Mouse (Mus musculus) CH12.LX (cell line): Measurements from ENCODE around the gene Zdhhc1. TPM values are rescaled to one million over a fixed set of nuclear protein-coding genes. Genes with fewer than 3 reads are reported as not detected.

Source experiments
- DNase-seq: peaks from one replicate; pipeline ENCODE4 v3.0.0-alpha.2; 2013; ENCODE audit errors: extremely low read depth
- H3K27ac ChIP-seq: 2 replicates; pipeline ENCODE4 v1.5.1; 2012; ENCODE audit warnings: low read depth, mild to moderate bottlenecking, control low read depth, moderate library complexity; ENCODE audit not compliant: insufficient read depth
- H3K27me3 ChIP-seq: replicated peaks from 2 replicates; pipeline ENCODE3; 2012; ENCODE audit warnings: inconsistent platforms
- H3K36me3 ChIP-seq, 2 experiments: replicated peaks in 1 of 2; 2 replicates each; pipeline versions ENCODE3 to v1.6.1; 2012; ENCODE audit warnings: inconsistent platforms in 1 of 2, low read length in 1 of 2, mild to moderate bottlenecking in 1 of 2, mixed read lengths in 1 of 2, moderate library complexity in 1 of 2; ENCODE audit not compliant: control insufficient read depth in 1 of 2, insufficient read depth in 1 of 2
- H3K4me1 ChIP-seq, 2 experiments: 2 replicates each; pipeline ENCODE4 v1.6.1; 2012; ENCODE audit warnings: inconsistent platforms in 1 of 2, moderate library complexity in 1 of 2; ENCODE audit not compliant: insufficient read depth in 2 of 2, control insufficient read depth in 1 of 2
- H3K4me2 ChIP-seq: 2 replicates; pipeline ENCODE4 v1.6.1; 2012; ENCODE audit warnings: low read depth, mild to moderate bottlenecking, control low read depth; ENCODE audit not compliant: poor library complexity, insufficient read depth, severe bottlenecking
- H3K4me3 ChIP-seq, 3 experiments: fragments of 150-350 bp in 1 of 3; sonication (generic) in 1 of 3; replicated peaks in 1 of 3; 2 replicates each; pipeline versions ENCODE3 to v1.5.1; 2011 to 2012; ENCODE audit warnings: low read depth in 2 of 3, low read length in 2 of 3, mild to moderate bottlenecking in 2 of 3, moderate library complexity in 2 of 3, control low read depth in 1 of 3, improper control_type of control experiment in 1 of 3, inconsistent platforms in 1 of 3, mixed read lengths in 1 of 3; ENCODE audit not compliant: poor library complexity in 1 of 3
- H3K79me2 ChIP-seq: replicated peaks from 2 replicates; pipeline ENCODE4 v1.6.1; 2012; ENCODE audit warnings: mild to moderate bottlenecking, moderate library complexity; ENCODE audit not compliant: control insufficient read depth, poor library complexity, insufficient read depth, severe bottlenecking; ENCODE audit errors: extremely low read depth
- H3K9ac ChIP-seq: 2 replicates; pipeline ENCODE4 v1.6.1; 2012; ENCODE audit warnings: low read depth, mild to moderate bottlenecking, control low read depth, moderate library complexity; ENCODE audit not compliant: insufficient read depth
- H3K9me3 ChIP-seq: replicated peaks from 2 replicates; pipeline ENCODE3; 2012; ENCODE audit warnings: low read length, inconsistent platforms, mixed read lengths
- BHLHE40 ChIP-seq: IDR thresholded peaks from 2 replicates; pipeline ENCODE4 v1.6.1; 2011; ENCODE audit warnings: mild to moderate bottlenecking, low read depth, low read length, improper control_type of control experiment
- CHD1 ChIP-seq: IDR thresholded peaks from 2 replicates; pipeline ENCODE4 v1.6.1; 2012; ENCODE audit warnings: low read depth, low read length, improper control_type of control experiment, inconsistent platforms
- E2F4 ChIP-seq: IDR thresholded peaks from 2 replicates; pipeline ENCODE4 v1.6.1; 2011; ENCODE audit warnings: low read depth, low read length, improper control_type of control experiment; ENCODE audit not compliant: insufficient replicate concordance
- ETS1 ChIP-seq: conservative IDR thresholded peaks from 2 replicates; pipeline ENCODE4 v1.6.1; 2012; ENCODE audit warnings: low read depth, mild to moderate bottlenecking, inconsistent platforms, low read length, improper control_type of control experiment, moderate library complexity
- GABPA ChIP-seq: IDR thresholded peaks from 2 replicates; pipeline ENCODE4 v1.6.1; 2012; ENCODE audit warnings: low read depth, low read length, improper control_type of control experiment, inconsistent platforms; ENCODE audit not compliant: insufficient replicate concordance
- HCFC1 ChIP-seq: IDR thresholded peaks from 2 replicates; pipeline ENCODE4 v1.6.1; 2012; ENCODE audit warnings: low read depth, mild to moderate bottlenecking, inconsistent platforms, low read length, improper control_type of control experiment
- KAT2A ChIP-seq: IDR thresholded peaks from 2 replicates; pipeline ENCODE4 v1.6.1; 2012; ENCODE audit warnings: low read length, improper control_type of control experiment, inconsistent platforms; ENCODE audit not compliant: insufficient replicate concordance
- MAX ChIP-seq: IDR thresholded peaks from 2 replicates; pipeline ENCODE4 v1.6.1; 2011; ENCODE audit warnings: low read length, improper control_type of control experiment
- MEF2A ChIP-seq: IDR thresholded peaks from 2 replicates; pipeline ENCODE4 v1.6.1; 2014; ENCODE audit warnings: low read depth, mild to moderate bottlenecking, inconsistent platforms, low read length, improper control_type of control experiment, borderline replicate concordance
- MXI1 ChIP-seq: IDR thresholded peaks from 2 replicates; pipeline ENCODE4 v1.6.1; 2011; ENCODE audit warnings: mild to moderate bottlenecking, low read depth, low read length, improper control_type of control experiment
- MYC ChIP-seq: IDR thresholded peaks from 2 replicates; pipeline ENCODE4 v1.6.1; 2011; ENCODE audit warnings: low read depth, mild to moderate bottlenecking, improper control_type of control experiment, low read length
- NELFE ChIP-seq: IDR thresholded peaks from 2 replicates; pipeline ENCODE4 v1.6.1; 2011; ENCODE audit warnings: low read depth, low read length, improper control_type of control experiment
- POLR2A ChIP-seq: IDR thresholded peaks from 2 replicates; pipeline ENCODE4 v1.6.1; 2011; ENCODE audit warnings: low read depth, mild to moderate bottlenecking, improper control_type of control experiment, low read length
- POLR2AphosphoS2 ChIP-seq: IDR thresholded peaks from 2 replicates; pipeline ENCODE4 v1.6.1; 2011; ENCODE audit warnings: low read depth, low read length, improper control_type of control experiment
- RAD21 ChIP-seq: IDR thresholded peaks from 2 replicates; pipeline ENCODE4 v1.6.1; 2011; ENCODE audit warnings: low read depth, mild to moderate bottlenecking, low read length, improper control_type of control experiment, moderate library complexity
- RCOR1 ChIP-seq: conservative IDR thresholded peaks from 2 replicates; pipeline ENCODE4 v1.6.1; 2012; ENCODE audit warnings: low read depth, mild to moderate bottlenecking, inconsistent platforms, low read length, improper control_type of control experiment
- SIN3A ChIP-seq: IDR thresholded peaks from 2 replicates; pipeline ENCODE4 v1.6.1; 2012; ENCODE audit warnings: low read length, improper control_type of control experiment, inconsistent platforms
- SMC3 ChIP-seq: IDR thresholded peaks from 2 replicates; pipeline ENCODE4 v1.6.1; 2011; ENCODE audit warnings: low read depth, low read length, improper control_type of control experiment
- TBP ChIP-seq: conservative IDR thresholded peaks from 2 replicates; pipeline ENCODE4 v1.6.1; 2011; ENCODE audit warnings: low read depth, low read length, improper control_type of control experiment
- TCF12 ChIP-seq: IDR thresholded peaks from 2 replicates; pipeline ENCODE4 v1.6.1; 2014; ENCODE audit warnings: low read depth, mild to moderate bottlenecking, inconsistent platforms, low read length, improper control_type of control experiment
- USF1 ChIP-seq: IDR thresholded peaks from 2 replicates; pipeline ENCODE4 v1.6.1; 2014; ENCODE audit warnings: low read depth, mild to moderate bottlenecking, inconsistent platforms, low read length, improper control_type of control experiment
- USF2 ChIP-seq: conservative IDR thresholded peaks from 2 replicates; pipeline ENCODE4 v1.6.1; 2011; ENCODE audit warnings: low read depth, low read length, improper control_type of control experiment
- ZC3H11A ChIP-seq: IDR thresholded peaks from 2 replicates; pipeline ENCODE4 v1.6.1; 2012; ENCODE audit warnings: low read depth, mild to moderate bottlenecking, inconsistent platforms, low read length, improper control_type of control experiment
- ZKSCAN1 ChIP-seq: IDR thresholded peaks from 2 replicates; pipeline ENCODE4 v1.6.1; 2012; ENCODE audit warnings: low read depth, inconsistent platforms, low read length, improper control_type of control experiment, borderline replicate concordance
- ZNF384 ChIP-seq: IDR thresholded peaks from 2 replicates; pipeline ENCODE4 v1.6.1; 2012; ENCODE audit warnings: low read depth, low read length, improper control_type of control experiment, inconsistent platforms
- dilution Hi-C: fragments of 300-500 bp; cut with MboI; formaldehyde crosslinking; loops from 2 replicates; pipeline ENCODE4 v1.14.3; 2020; ENCODE audit warnings: low sequenced_read_pairs; ENCODE audit not compliant: extremely low pct_unique_long_range_greater_than_20kb, extremely low pct_ligation_motif_present
- in situ Hi-C: fragments of 300-500 bp; cut with MboI; formaldehyde crosslinking; loops from 3 replicates; pipeline ENCODE4 v1.14.3; 2019; ENCODE audit warnings: low sequenced_read_pairs, low pct_ligation_motif_present, low pct_unique_long_range_greater_than_20kb, mixed read lengths
- polyA plus RNA-seq: library from polyadenylated mRNA; unstranded; fragments of >175 nt; gene quantifications from 2 replicates; pipeline ENCODE4 v1.2.1, GENCODE M21; 2012; ENCODE audit warnings: low read depth; ENCODE audit not compliant: insufficient read length
- total RNA-seq, 2 experiments: library from RNA; depleted of rRNA; stranded (reverse); fragments of 300-350 nt in 1 of 2; fragments of >200 nt in 1 of 2; gene quantifications; 2 replicates each; pipeline ENCODE4 v1.2.3; 2012 to 2014

Zdhhc1 gene
- total and polyA plus RNA-seq, 3 experiments: 1.6 to 3.6 (median 2.6) TPM

- Histone ChIP-seq H3K4me1 (no peaks in the 10 kb centered on the region), H3K4me3 (no peak overlapping the region), H3K4me2 (no peak overlapping the region), H3K79me2 (no peaks in the 10 kb centered on the region), H3K9me3 (no peaks in the 10 kb centered on the region), H3K9ac (no peak overlapping the region), H3K36me3 (peaks cover 0 to 21% of the 10 kb centered on the region in 2 experiments), H3K27ac (no peak overlapping the region), H3K27me3 (no peaks in the 10 kb centered on the region)
- in situ Hi-C loops (loop anchor here (5.0 to 10.0 kb wide), 2 partner anchors 33 to 106 kb away; no protein-coding TSS in a partner anchor), dilution Hi-C loops (no loop called here)
- no peak for DNase-seq
- TF ChIP-seq USF2 (no peak), E2F4 (no peak), ETS1 (no peak), TCF12 (no peak), ZNF384 (no peak), MXI1 (no peak), POLR2AphosphoS2 (no peak), HCFC1 (no peak), USF1 (no peak), ZKSCAN1 (no peak), ZC3H11A (no peak), RCOR1 (no peak), NELFE (no peak), MAX (no peak), TBP (no peak)
These were observed 25.9 kb downstream of the Zdhhc1 start for GRCm38 (mm10) chr8:105470681-105471313.

DNA sequence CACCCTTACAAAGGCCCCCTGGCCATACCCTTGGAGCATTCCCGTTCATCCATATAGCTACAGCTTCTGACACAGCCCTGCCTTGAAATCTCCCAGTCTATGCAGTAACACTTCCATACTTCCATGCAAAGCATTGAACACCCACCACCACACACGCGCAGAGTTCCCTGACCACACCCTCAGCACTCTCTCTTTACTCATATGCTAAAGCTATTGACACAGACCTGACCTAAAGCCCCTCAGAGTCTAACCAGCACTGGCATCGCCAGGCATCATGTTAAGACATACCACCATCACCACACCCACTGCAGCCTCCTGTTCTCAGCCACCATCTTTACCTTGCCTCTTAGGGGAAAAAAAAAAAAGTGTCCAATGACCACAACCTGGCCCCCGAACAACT lies 26.4 kb downstream of the Zdhhc1 start:
- no peak for DNase-seq
- dilution Hi-C loops (no loop called here), in situ Hi-C loops (loop anchor here (5.0 to 10.0 kb wide), 2 partner anchors 33 to 105 kb away; no protein-coding TSS in a partner anchor)
- no peaks in the 10 kb centered on the region for H3K27me3 ChIP-seq
- no peaks in the 10 kb centered on the region for H3K4me1 ChIP-seq
- TF ChIP-seq USF2 (no peak), MEF2A (no peak), MXI1 (no peak), ZKSCAN1 (no peak), E2F4 (no peak), CHD1 (no peak), KAT2A (no peak), SIN3A (no peak), SMC3 (no peak), MAX (no peak), POLR2A (no peak), BHLHE40 (no peak), MYC (no peak), HCFC1 (no peak), RAD21 (no peak), GABPA (no peak)
- no peaks in the 10 kb centered on the region for H3K9me3 ChIP-seq
- H3K9ac ChIP-seq: no peak overlapping the region
- H3K4me3 ChIP-seq: no peak overlapping the region
- H3K27ac ChIP-seq: no peak overlapping the region
- H3K4me2 ChIP-seq: no peak overlapping the region
- H3K79me2 ChIP-seq: no peaks in the 10 kb centered on the region
- peaks cover 0 to 18% of the 10 kb centered on the region in 2 experiments for H3K36me3 ChIP-seq
